Mouse (Mus musculus): ENCODE measurements around the gene Layn. TPM values are rescaled to one million over a fixed set of nuclear protein-coding genes. Genes with fewer than 3 reads are reported as not detected.

The Layn gene
- polyA plus RNA-seq, 1 experiment from 2014 or later, result 8.8 TPM

GRCm38 (mm10) chr9:51075780-51076179 lies 1.1 kb downstream of the Layn start:
- Histone ChIP-seq H3K27ac (peak overlapping the region; percentile 70), H3K9ac (no peak overlapping the region), H3K36me3 (no peaks in the 10 kb centered on the region), H3K27me3 (0 out of 2 replicates have a peak, but pooled peaks cover 3% of the 10 kb centered on the region), H3K4me2 (peak overlapping the region; percentile 89), H3K4me1 (replicated peaks) (peaks cover 19% of the 10 kb centered on the region), H3K9me3 (replicated peaks) (no peaks in the 10 kb centered on the region), H3K4me3 (peak overlapping the region; percentile 54)
- ATAC-seq (replicated peaks; ENCODE audit: insufficient number of reproducible peaks, insufficient read depth, low FRiP score, low read depth), result peak; percentile 71
- WGBS, result 28% methylated on average over 3 of the region's 3 CpGs

GRCm38 (mm10) chr9:51070801-51071200 lies 6.1 kb downstream of the Layn start:
- WGBS, result 30% methylated on average over 4 of the region's 4 CpGs
- no peak for ATAC-seq (replicated peaks; ENCODE audit: insufficient number of reproducible peaks, insufficient read depth, low FRiP score, low read depth)
- Histone ChIP-seq H3K4me2 (no peak overlapping the region), H3K4me3 (no peak overlapping the region), H3K27ac (no peak overlapping the region), H3K4me1 (replicated peaks) (peaks cover 13% of the 10 kb centered on the region), H3K9ac (no peak overlapping the region), H3K27me3 (0 out of 2 replicates have a peak, but pooled peaks cover 3% of the 10 kb centered on the region), H3K36me3 (no peaks in the 10 kb centered on the region; the same call in 1 of the 2 replicates), H3K9me3 (replicated peaks) (no peaks in the 10 kb centered on the region)

- no peaks in the 10 kb centered on the region; the same call in 1 of the 2 replicates for H3K36me3 ChIP-seq
- WGBS, result 53% methylated on average over 3 of the region's 3 CpGs
- H3K4me3 ChIP-seq, result no peak overlapping the region
- no peak overlapping the region for H3K9ac ChIP-seq
- no peak for ATAC-seq (replicated peaks; ENCODE audit: insufficient number of reproducible peaks, insufficient read depth, low FRiP score, low read depth)
- no peaks in the 10 kb centered on the region for H3K9me3 ChIP-seq (replicated peaks)
- no peak overlapping the region for H3K4me2 ChIP-seq
- peaks cover 8% of the 10 kb centered on the region for H3K4me1 ChIP-seq (replicated peaks)
- H3K27ac ChIP-seq, result no peak overlapping the region
- H3K27me3 ChIP-seq, result 0 out of 2 replicates have a peak, but pooled peaks cover 3% of the 10 kb centered on the region
Measured at GRCm38 (mm10) chr9:51068202-51068601, 8.7 kb downstream of the Layn start.

GRCm38 (mm10) chr9:51060601-51061000 lies 16.3 kb downstream of the Layn start, which contains the start of gene Btg4:
Gene Btg4 (plus strand): TSS chr9:51060901.
- no peak within 1 kb of the TSS for H3K9ac ChIP-seq
- no peak within 1 kb of the TSS for H3K4me3 ChIP-seq
- no peak for ATAC-seq (replicated peaks; ENCODE audit: insufficient number of reproducible peaks, insufficient read depth, low FRiP score, low read depth)
- no peaks in the 10 kb centered on the region for H3K27me3 ChIP-seq
- no peaks in the 10 kb centered on the region for H3K4me1 ChIP-seq (replicated peaks)
- 82% methylated on average over 2 of the region's 2 CpGs for WGBS
- H3K9me3 ChIP-seq (replicated peaks), result no peaks in the 10 kb centered on the region
- 0 out of 2 replicates have a peak, but pooled peaks cover 6% of the 10 kb centered on the region for H3K36me3 ChIP-seq
- H3K4me2 ChIP-seq, result no peak within 1 kb of the TSS
- no peak within 1 kb of the TSS for H3K27ac ChIP-seq

GRCm38 (mm10) chr9:51058951-51059521 lies 17.9 kb downstream of the Layn start:
- no peak overlapping the region for H3K27ac ChIP-seq
- no peak overlapping the region for H3K4me3 ChIP-seq
- H3K4me1 ChIP-seq (replicated peaks), result no peaks in the 10 kb centered on the region
- no peaks in the 10 kb centered on the region for H3K9me3 ChIP-seq (replicated peaks)
- ATAC-seq (replicated peaks; ENCODE audit: insufficient number of reproducible peaks, insufficient read depth, low FRiP score, low read depth), result no peak
- no peak overlapping the region for H3K9ac ChIP-seq
- WGBS, result 55% methylated on average over 4 of the region's 4 CpGs
- H3K4me2 ChIP-seq, result no peak overlapping the region
- no peaks in the 10 kb centered on the region for H3K27me3 ChIP-seq
- H3K36me3 ChIP-seq, result 0 out of 2 replicates have a peak, but pooled peaks cover 6% of the 10 kb centered on the region

GRCm38 (mm10) chr9:51056360-51057324 lies 20.3 kb downstream of the Layn start:
- H3K27me3 ChIP-seq, result no peaks in the 10 kb centered on the region
- H3K27ac ChIP-seq, result no peak overlapping the region
- no peak for ATAC-seq (replicated peaks; ENCODE audit: insufficient number of reproducible peaks, insufficient read depth, low FRiP score, low read depth)
- H3K4me2 ChIP-seq, result no peak overlapping the region
- H3K9me3 ChIP-seq (replicated peaks), result no peaks in the 10 kb centered on the region
- no peak overlapping the region for H3K9ac ChIP-seq
- no peaks in the 10 kb centered on the region for H3K36me3 ChIP-seq
- WGBS, result 66% methylated on average over 3 of the region's 3 CpGs
- H3K4me1 ChIP-seq (replicated peaks), result no peaks in the 10 kb centered on the region
- no peak overlapping the region for H3K4me3 ChIP-seq

- Histone ChIP-seq H3K36me3 (no peaks in the 10 kb centered on the region), H3K4me3 (no peak overlapping the region), H3K27ac (no peak overlapping the region), H3K27me3 (no peaks in the 10 kb centered on the region), H3K4me2 (no peak overlapping the region), H3K9ac (no peak overlapping the region), H3K4me1 (replicated peaks) (no peaks in the 10 kb centered on the region), H3K9me3 (replicated peaks) (no peaks in the 10 kb centered on the region)
- WGBS, result 33% methylated on average over 3 of the region's 3 CpGs
- no peak for ATAC-seq (replicated peaks; ENCODE audit: insufficient number of reproducible peaks, insufficient read depth, low FRiP score, low read depth)
Measured at GRCm38 (mm10) chr9:51052180-51052579, 24.7 kb downstream of the Layn start.

- Histone ChIP-seq H3K27me3 (no peaks in the 10 kb centered on the region), H3K4me3 (no peak overlapping the region), H3K9ac (no peak overlapping the region), H3K27ac (no peak overlapping the region), H3K9me3 (replicated peaks) (no peaks in the 10 kb centered on the region), H3K36me3 (no peaks in the 10 kb centered on the region), H3K4me1 (replicated peaks) (no peaks in the 10 kb centered on the region), H3K4me2 (no peak overlapping the region)
- WGBS, result 62% methylated on average over 6 of the region's 6 CpGs
- ATAC-seq (replicated peaks; ENCODE audit: insufficient number of reproducible peaks, insufficient read depth, low FRiP score, low read depth), result no peak
Measured at GRCm38 (mm10) chr9:51042136-51042535, 34.8 kb downstream of the Layn start.

GRCm38 (mm10) chr9:51041491-51041980 lies 35.4 kb downstream of the Layn start:
- Histone ChIP-seq H3K4me2 (no peak overlapping the region), H3K27ac (no peak overlapping the region), H3K36me3 (no peaks in the 10 kb centered on the region), H3K27me3 (no peaks in the 10 kb centered on the region), H3K9ac (no peak overlapping the region), H3K4me3 (no peak overlapping the region), H3K9me3 (replicated peaks) (no peaks in the 10 kb centered on the region), H3K4me1 (replicated peaks) (no peaks in the 10 kb centered on the region)
- WGBS, result 84% methylated on average over 7 of the region's 7 CpGs
- no peak for ATAC-seq (replicated peaks; ENCODE audit: insufficient number of reproducible peaks, insufficient read depth, low FRiP score, low read depth)

GRCm38 (mm10) chr9:51032785-51033529 lies 43.9 kb downstream of the Layn start:
- Histone ChIP-seq H3K9ac (no peak overlapping the region), H3K27me3 (no peaks in the 10 kb centered on the region), H3K4me1 (replicated peaks) (0 out of 2 replicates have a peak, but pooled peaks cover 9% of the 10 kb centered on the region), H3K4me3 (no peak overlapping the region), H3K27ac (no peak overlapping the region), H3K9me3 (replicated peaks) (no peaks in the 10 kb centered on the region), H3K4me2 (no peak overlapping the region), H3K36me3 (no peaks in the 10 kb centered on the region)
- 68% methylated on average over 3 of the region's 3 CpGs for WGBS
- ATAC-seq (replicated peaks; ENCODE audit: insufficient number of reproducible peaks, insufficient read depth, low FRiP score, low read depth), result no peak

- no peaks in the 10 kb centered on the region for H3K36me3 ChIP-seq
- no peak for ATAC-seq (replicated peaks; ENCODE audit: insufficient number of reproducible peaks, insufficient read depth, low FRiP score, low read depth)
- no peaks in the 10 kb centered on the region for H3K9me3 ChIP-seq (replicated peaks)
- H3K27me3 ChIP-seq, result no peaks in the 10 kb centered on the region
- no peak overlapping the region for H3K27ac ChIP-seq
- H3K9ac ChIP-seq, result no peak overlapping the region
- no peak overlapping the region for H3K4me3 ChIP-seq
- no peak overlapping the region for H3K4me2 ChIP-seq
- H3K4me1 ChIP-seq (replicated peaks), result 0 out of 2 replicates have a peak, but pooled peaks cover 9% of the 10 kb centered on the region
- 74% methylated on average over 8 of the region's 8 CpGs for WGBS
Measured at GRCm38 (mm10) chr9:51032291-51032690, 44.6 kb downstream of the Layn start.

Measured in heart, embryonic 15.5 days (tissue).